In genomic region chr7:139397521-139397920, GRCm38 (mm10) we compare ENCODE assay signal across 8 mouse cellular contexts. TPM values are rescaled to one million over a fixed set of nuclear protein-coding genes. Genes with fewer than 3 reads are reported as not detected.
A peak's percentile ranks its signal among the peaks of the same experiment; 100 is the strongest.
DNase-seq lines count a peak whose midpoint lies in the region; ATAC-seq lines count a peak whose summit lies in the region.

No protein-coding gene starts in this region.

- ATAC-seq in erythroblast, adult 5-6 weeks (replicated peaks; ENCODE audit: low FRiP score, poor library complexity, severe bottlenecking): 0 out of 2 replicates have a peak, but pooled peaks have one; percentile 16

- no peaks in the 10 kb centered on the region for H3K36me3 ChIP-seq in splenic B cell, adult 2 months (ENCODE audit: control insufficient read depth, insufficient read depth, low read length, poor library complexity, severe bottlenecking)

- intact Hi-C loops in left cerebral cortex, postnatal 14 days (cut with DNase I): loop anchor here (10.0 kb wide), 1 partner anchor 163 kb away; no protein-coding TSS in a partner anchor
- intact Hi-C loops in left cerebral cortex, postnatal 36 days (cut with DNase I): loop anchor here (10.0 kb wide), 1 partner anchor 183 kb away; the partner anchor contains the start of genes Lrrc27 and Stk32c

- peak; percentile 44 to 47 for DNase-seq in left cerebral cortex, postnatal 14 days (ENCODE audit: low spot score in 2 of 2)
- no peak for DNase-seq in left cerebral cortex, postnatal 36 days (ENCODE audit: low spot score in 2 of 2)
- peak; percentile 66 for DNase-seq in NIH3T3 (ENCODE audit: low read depth)
- DNase-seq in heart, postnatal 4 days: peak; percentile 78
- peak; percentile 60 for DNase-seq in lung, postnatal 10 days
- peak; percentile 76 for DNase-seq in splenic B cell, adult 2 months (ENCODE audit: low read depth, low spot score)
- DNase-seq in thymus, postnatal 0 days (ENCODE audit: low spot score): no peak

- H3K27me3 ChIP-seq in splenic B cell, adult 2 months (ENCODE audit: control insufficient read depth, insufficient read depth, low read length, poor library complexity, severe bottlenecking): no peaks in the 10 kb centered on the region

RNA-seq across cellular contexts. Expression of gene Inpp5a, which starts 8.6 kb away (rescaled TPM):
- total RNA-seq in left cerebral cortex, postnatal 14 days (2021): 10 to 100 TPM; 48.2 to 49.4 TPM
- total RNA-seq in left cerebral cortex, postnatal 36 days (2021): 10 to 100 TPM; 56.5 to 60.1 TPM
- 3.1 and 4.4 TPM in 2 replicates for total RNA-seq in erythroblast, adult 5-6 weeks (2015; ENCODE audit: low replicate concordance)
- total RNA-seq in erythroblast, adult 5-6 weeks (2017; ENCODE audit: low replicate concordance): 3.1 and 6.9 TPM in 2 replicates
- 100 to 1,000 TPM; 183 to 186 TPM for total RNA-seq in heart, postnatal 4 days (2021)
- polyA plus RNA-seq in thymus, postnatal 0 days (2015; fragmentation: Nextera tagmentation; extraction: Ambion mirVana): 10.0 and 11.7 TPM in 2 replicates

Comparison
In these comparisons a context has a peak if more than half of its experiments do, and no peak if none do; other contexts are left out.
1. DNase-seq: peak in left cerebral cortex, postnatal 14 days (2 of 2), NIH3T3 (single experiment), heart, postnatal 4 days (single experiment), lung, postnatal 10 days (single experiment) and splenic B cell, adult 2 months (single experiment); none in left cerebral cortex, postnatal 36 days (0 of 2) and thymus, postnatal 0 days (single experiment).
2. RNA of gene Inpp5a, which starts 8.6 kb away (total RNA-seq): 183 to 186 TPM in heart, postnatal 4 days, 56.5 to 60.1 TPM in left cerebral cortex, postnatal 36 days and 48.2 to 49.4 TPM in left cerebral cortex, postnatal 14 days; 3.1 to 6.9 TPM in erythroblast, adult 5-6 weeks; every median in the first group is over 4 times any median in the second.